Mouse (Mus musculus): ENCODE measurements around the gene Fam155a. TPM values are rescaled to one million over a fixed set of nuclear protein-coding genes. Genes with fewer than 3 reads are reported as not detected.

Gene Fam155a
- polyA plus RNA-seq, 1 experiment from 2014 or later: 8.3 TPM

DNA sequence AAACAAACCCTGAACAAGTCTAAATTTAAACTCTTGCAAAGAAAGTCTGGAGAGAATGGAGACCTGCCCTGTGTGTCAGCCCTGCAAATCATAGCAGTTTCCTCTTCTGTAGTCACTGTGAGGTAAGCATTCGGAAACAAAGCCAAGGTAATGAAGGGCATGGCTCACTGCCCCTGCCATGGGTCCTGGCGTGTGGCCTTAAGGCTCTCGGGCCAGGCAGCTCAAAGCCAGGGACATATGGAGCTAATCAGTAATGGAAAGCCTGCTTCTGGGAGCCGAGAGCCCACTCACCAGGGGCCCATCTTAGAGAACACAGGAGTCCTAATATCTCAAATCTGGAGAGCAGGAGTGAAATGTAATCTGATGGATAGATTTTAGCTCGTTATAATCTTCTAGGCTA, 525.0 kb downstream of the Fam155a start:
- Histone ChIP-seq H3K27me3 (no peaks in the 10 kb centered on the region), H3K9ac (replicated peaks) (no peak overlapping the region), H3K36me3 (no peaks in the 10 kb centered on the region), H3K4me2 (replicated peaks) (no peak overlapping the region), H3K4me1 (peaks cover 20% of the 10 kb centered on the region; the same call in 1 of the 2 replicates), H3K9me3 (no peaks in the 10 kb centered on the region), H3K27ac (replicated peaks) (no peak overlapping the region), H3K4me3 (no peak overlapping the region)
- no peak for ATAC-seq (ENCODE audit: low FRiP score, low read depth)
- 54% methylated on average over 5 of the region's 5 CpGs for WGBS

DNA sequence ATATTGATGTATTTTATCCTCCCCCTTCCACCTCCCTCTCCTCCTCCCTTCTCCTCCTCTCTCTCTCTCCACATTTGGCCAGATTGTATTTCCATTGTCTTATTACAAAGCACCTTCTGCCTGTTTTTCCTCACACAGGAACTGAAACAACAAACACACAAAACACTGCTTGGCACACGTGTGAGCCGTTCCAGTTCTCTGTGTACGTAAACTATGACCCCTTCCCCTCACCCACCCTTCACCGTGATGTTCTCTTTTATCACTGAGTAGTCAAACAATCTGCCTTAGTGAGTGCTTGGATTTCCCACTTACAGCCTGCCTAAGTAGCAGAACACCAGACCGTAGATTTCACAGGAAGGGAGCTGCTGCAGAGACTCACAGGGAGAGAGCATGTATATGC, 530.0 kb downstream of the Fam155a start:
- no peaks in the 10 kb centered on the region for H3K36me3 ChIP-seq
- H3K9ac ChIP-seq (replicated peaks): 0 out of 2 replicates have a peak overlapping the region, but pooled peaks have one; percentile 20
- no peak for ATAC-seq (ENCODE audit: low FRiP score, low read depth)
- H3K4me3 ChIP-seq: no peak overlapping the region
- no peak overlapping the region for H3K4me2 ChIP-seq (replicated peaks)
- no peaks in the 10 kb centered on the region for H3K9me3 ChIP-seq
- no peaks in the 10 kb centered on the region for H3K27me3 ChIP-seq
- H3K4me1 ChIP-seq: peaks cover 22% of the 10 kb centered on the region; the same call in 1 of the 2 replicates
- 40% methylated on average over 5 of the region's 5 CpGs for WGBS
- H3K27ac ChIP-seq (replicated peaks): 0 out of 2 replicates have a peak overlapping the region, but pooled peaks have one; percentile 49

DNA sequence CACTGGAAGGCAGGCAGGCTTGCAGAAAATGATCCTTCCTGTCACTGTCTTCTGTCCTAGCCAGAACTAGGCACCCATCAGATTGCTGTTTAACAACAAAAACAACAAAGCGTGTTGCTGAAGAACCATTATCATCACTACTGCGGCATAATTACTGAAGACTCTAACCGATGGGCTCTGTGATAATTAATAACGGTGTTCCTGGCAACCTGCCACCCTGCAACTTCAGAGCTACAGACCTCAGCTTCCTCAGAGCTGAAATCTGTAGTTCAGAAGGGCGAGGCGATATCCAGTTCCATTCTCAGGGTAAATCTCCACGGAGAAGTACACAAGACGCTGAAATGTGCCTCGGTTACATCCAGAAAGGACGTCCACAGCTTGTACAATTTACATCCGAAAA, 531.2 kb downstream of the Fam155a start:
- Histone ChIP-seq H3K9me3 (no peaks in the 10 kb centered on the region), H3K36me3 (no peaks in the 10 kb centered on the region), H3K27me3 (no peaks in the 10 kb centered on the region), H3K4me2 (replicated peaks) (no peak overlapping the region), H3K4me1 (peaks cover 22% of the 10 kb centered on the region; the same call in 1 of the 2 replicates), H3K4me3 (no peak overlapping the region), H3K9ac (replicated peaks) (no peak overlapping the region), H3K27ac (replicated peaks) (no peak overlapping the region)
- 74% methylated on average over 11 of the region's 11 CpGs for WGBS
- no peak for ATAC-seq (ENCODE audit: low FRiP score, low read depth)

DNA sequence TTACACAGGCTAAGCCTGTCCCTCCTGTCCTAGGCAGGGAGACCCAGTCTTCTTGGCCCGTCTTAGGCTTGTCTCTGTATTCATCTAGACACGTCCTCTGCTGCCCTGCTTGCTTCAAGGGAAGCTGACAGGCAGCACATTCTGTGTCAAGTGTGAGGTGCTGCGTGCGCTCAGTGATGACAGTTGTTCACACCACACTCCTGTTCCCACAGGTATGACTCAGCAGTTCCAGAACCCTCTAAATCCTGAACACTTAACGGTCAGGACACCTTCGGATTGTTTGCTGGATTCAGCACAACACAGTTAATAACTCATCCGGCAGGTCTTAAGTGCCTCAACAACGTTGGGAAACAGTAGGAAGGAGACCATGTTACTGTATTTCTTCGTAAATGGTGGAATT, 532.0 kb downstream of the Fam155a start:
- no peak overlapping the region for H3K4me3 ChIP-seq

DNA sequence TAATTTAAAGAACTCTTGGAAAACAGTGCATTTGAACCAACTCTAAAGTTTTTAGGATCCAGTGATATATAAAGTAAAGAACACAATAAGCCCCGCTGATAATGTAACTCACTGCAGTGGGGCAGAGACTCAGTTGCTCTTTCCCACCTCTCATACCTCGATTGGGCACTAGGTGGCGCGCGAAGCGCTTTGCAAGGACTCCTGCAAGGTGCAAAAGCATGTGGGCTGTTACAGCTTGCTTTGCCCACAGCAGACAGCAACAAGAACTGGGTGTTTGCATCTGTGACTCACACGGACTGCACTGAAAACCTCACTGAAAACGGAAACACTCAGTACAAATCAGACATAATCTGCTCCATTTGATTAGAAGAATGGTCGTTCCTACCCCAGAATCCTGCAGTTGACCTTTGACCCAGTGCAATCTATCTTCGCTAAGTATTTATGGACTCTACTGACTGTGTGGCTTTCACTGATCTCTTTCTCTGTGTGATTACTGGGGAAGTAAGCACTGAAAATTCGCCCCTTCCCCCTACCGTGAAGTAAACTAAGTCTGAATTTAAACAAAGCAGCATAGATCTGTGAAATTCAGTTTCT, 537.5 kb downstream of the Fam155a start:
- no peak overlapping the region for H3K9ac ChIP-seq (replicated peaks)
- no peaks in the 10 kb centered on the region for H3K36me3 ChIP-seq
- H3K9me3 ChIP-seq: no peaks in the 10 kb centered on the region
- ATAC-seq (ENCODE audit: low FRiP score, low read depth): peak; percentile 87
- WGBS: 7% methylated on average over 12 of the region's 12 CpGs
- H3K4me1 ChIP-seq: peaks cover 4% of the 10 kb centered on the region; the same call in 1 of the 2 replicates
- H3K4me2 ChIP-seq (replicated peaks): 0 out of 2 replicates have a peak overlapping the region, but pooled peaks have one; percentile 15
- no peaks in the 10 kb centered on the region for H3K27me3 ChIP-seq
- no peak overlapping the region for H3K4me3 ChIP-seq
- no peak overlapping the region for H3K27ac ChIP-seq (replicated peaks)

More for the DNA sequence above, 532.0 kb downstream of the Fam155a start:
- Histone ChIP-seq H3K27me3 (no peaks in the 10 kb centered on the region), H3K4me2 (replicated peaks) (no peak overlapping the region), H3K9me3 (no peaks in the 10 kb centered on the region), H3K36me3 (no peaks in the 10 kb centered on the region), H3K27ac (replicated peaks) (no peak overlapping the region), H3K9ac (replicated peaks) (no peak overlapping the region), H3K4me1 (peaks cover 19% of the 10 kb centered on the region; the same call in 1 of the 2 replicates)
- ATAC-seq (ENCODE audit: low FRiP score, low read depth): no peak
- 84% methylated on average over 9 of the region's 9 CpGs for WGBS

DNA sequence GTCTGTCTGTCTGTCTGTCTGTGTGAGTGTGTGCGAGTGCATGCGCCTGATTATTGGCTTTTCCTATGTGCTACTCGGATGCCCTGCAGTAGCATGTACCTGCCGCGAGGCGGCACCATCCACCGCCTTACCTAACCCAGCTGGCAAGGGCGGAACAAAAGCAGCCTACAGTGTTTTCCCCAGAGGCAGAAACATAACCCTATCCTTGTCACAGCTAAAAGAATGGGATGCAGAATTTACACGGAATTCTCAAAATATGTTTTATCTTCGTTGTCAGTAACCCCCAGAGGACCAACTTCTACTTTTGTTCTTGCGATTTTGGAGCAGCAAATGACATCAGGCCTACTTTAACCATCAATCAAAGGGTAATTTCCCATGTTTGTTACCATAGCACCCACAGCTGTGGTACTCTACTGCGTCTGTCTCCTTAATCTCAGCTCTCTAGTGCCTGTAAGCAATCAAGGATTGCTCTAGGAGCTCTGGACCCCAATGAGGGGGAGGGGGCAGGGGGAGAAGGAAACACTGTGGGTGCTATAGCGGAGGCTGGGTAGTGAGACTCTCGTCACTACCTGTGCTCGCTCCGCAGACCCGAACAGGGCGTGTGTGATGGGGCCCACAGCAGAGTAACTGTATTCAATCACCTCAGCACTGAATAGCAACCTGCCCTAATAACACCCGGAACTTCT, 543.0 kb downstream of the Fam155a start:
- H3K4me2 ChIP-seq (replicated peaks): no peak overlapping the region
- H3K4me3 ChIP-seq: no peak overlapping the region
- H3K9ac ChIP-seq (replicated peaks): no peak overlapping the region
- no peaks in the 10 kb centered on the region for H3K36me3 ChIP-seq
- ATAC-seq (ENCODE audit: low FRiP score, low read depth): peak; percentile 87
- peaks cover 6% of the 10 kb centered on the region for H3K4me1 ChIP-seq
- WGBS: 36% methylated on average over 19 of the region's 19 CpGs
- peak overlapping the region; percentile 56 for H3K27ac ChIP-seq (replicated peaks)
- H3K9me3 ChIP-seq: no peaks in the 10 kb centered on the region
- no peaks in the 10 kb centered on the region for H3K27me3 ChIP-seq

DNA sequence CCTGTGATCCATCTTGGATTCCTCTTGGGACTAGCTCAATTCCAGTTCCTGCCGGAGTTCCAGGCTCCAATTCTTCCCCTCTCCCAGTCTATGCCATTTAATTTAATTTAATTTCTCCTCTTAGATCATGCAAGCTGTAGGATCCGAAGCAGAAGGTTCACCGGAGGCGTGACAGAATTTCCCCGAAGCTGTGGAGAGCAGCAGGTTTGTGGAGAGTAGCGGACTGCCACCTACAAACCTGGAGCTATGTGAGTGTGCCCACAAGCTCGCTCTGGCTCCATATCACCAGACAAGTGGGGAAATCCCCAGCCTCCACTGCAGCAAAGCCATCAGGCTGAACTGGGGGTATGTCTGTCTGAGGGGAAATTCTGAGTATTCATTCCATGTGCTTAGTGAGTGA, 544.2 kb downstream of the Fam155a start:
- H3K9ac ChIP-seq (replicated peaks): no peak overlapping the region
- ATAC-seq (ENCODE audit: low FRiP score, low read depth): no peak
- H3K4me2 ChIP-seq (replicated peaks): no peak overlapping the region
- H3K4me1 ChIP-seq: peaks cover 6% of the 10 kb centered on the region
- no peak overlapping the region for H3K4me3 ChIP-seq
- 87% methylated on average over 7 of the region's 7 CpGs for WGBS
- H3K27ac ChIP-seq (replicated peaks): no peak overlapping the region
- H3K9me3 ChIP-seq: no peaks in the 10 kb centered on the region
- no peaks in the 10 kb centered on the region for H3K36me3 ChIP-seq
- H3K27me3 ChIP-seq: no peaks in the 10 kb centered on the region

DNA sequence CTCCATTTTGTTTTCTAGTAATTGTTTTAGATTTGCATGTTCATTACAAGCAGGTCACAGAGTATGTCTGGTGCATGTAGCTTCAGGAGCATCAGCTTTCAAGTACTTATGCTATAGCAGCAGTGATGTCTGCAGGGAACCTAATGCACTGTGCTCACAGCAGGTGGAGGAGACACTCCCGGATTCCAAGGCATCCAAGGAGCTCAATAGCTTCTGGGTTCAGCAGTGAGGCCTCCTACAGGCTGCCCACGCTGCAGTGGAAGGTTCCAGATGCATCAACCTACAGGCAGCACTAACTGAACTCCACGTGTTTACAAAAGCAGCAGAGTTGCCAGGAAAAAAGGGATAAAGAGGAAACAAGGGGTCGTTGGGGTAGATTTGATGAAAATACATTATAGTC, 559.2 kb downstream of the Fam155a start:
- ATAC-seq (ENCODE audit: low FRiP score, low read depth): no peak
- H3K27ac ChIP-seq (replicated peaks): no peak overlapping the region
- H3K4me1 ChIP-seq: no peaks in the 10 kb centered on the region
- no peak overlapping the region for H3K4me2 ChIP-seq (replicated peaks)
- no peaks in the 10 kb centered on the region for H3K9me3 ChIP-seq
- no peaks in the 10 kb centered on the region for H3K36me3 ChIP-seq
- WGBS: 69% methylated on average over 4 of the region's 4 CpGs
- no peak overlapping the region for H3K4me3 ChIP-seq
- peaks cover 3% of the 10 kb centered on the region; the same call in 1 of the 2 replicates for H3K27me3 ChIP-seq
- no peak overlapping the region for H3K9ac ChIP-seq (replicated peaks)

DNA sequence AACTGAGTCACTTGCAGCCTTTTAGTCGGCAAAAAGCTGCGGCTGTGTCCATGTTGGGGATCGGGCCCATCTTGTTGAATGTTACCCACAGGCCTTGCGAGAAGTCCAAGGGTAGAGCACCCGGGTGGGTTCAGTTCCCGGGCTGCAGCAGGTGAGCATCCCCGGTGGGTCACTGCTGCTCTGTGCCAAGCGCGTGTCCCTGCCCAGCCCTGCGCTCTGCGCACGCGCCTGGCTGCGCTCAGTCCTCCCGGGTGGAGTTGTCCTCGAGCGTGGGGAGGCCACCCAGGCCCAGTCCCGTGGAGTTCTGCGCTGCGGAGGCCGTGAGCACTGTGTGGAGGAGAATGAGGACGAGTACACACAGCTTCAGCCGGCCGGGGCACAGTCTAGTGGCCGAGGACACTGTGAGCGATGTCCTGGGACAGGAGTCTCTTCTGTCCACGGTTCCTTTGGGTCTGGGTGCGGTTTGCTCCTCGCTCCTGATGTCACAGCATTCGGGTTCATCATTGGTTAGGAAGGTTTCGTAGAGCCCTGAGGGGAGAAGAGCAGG, 563.4 kb downstream of the Fam155a start:
- Histone ChIP-seq H3K4me3 (no peak overlapping the region), H3K36me3 (no peaks in the 10 kb centered on the region), H3K9me3 (no peaks in the 10 kb centered on the region), H3K27ac (replicated peaks) (no peak overlapping the region), H3K9ac (replicated peaks) (no peak overlapping the region), H3K4me2 (replicated peaks) (no peak overlapping the region), H3K4me1 (peaks cover 13% of the 10 kb centered on the region; the same call in 1 of the 2 replicates), H3K27me3 (peaks cover 3% of the 10 kb centered on the region; the same call in 1 of the 2 replicates)
- ATAC-seq (ENCODE audit: low FRiP score, low read depth): no peak
- WGBS: 95% methylated on average over 31 of the region's 31 CpGs

DNA sequence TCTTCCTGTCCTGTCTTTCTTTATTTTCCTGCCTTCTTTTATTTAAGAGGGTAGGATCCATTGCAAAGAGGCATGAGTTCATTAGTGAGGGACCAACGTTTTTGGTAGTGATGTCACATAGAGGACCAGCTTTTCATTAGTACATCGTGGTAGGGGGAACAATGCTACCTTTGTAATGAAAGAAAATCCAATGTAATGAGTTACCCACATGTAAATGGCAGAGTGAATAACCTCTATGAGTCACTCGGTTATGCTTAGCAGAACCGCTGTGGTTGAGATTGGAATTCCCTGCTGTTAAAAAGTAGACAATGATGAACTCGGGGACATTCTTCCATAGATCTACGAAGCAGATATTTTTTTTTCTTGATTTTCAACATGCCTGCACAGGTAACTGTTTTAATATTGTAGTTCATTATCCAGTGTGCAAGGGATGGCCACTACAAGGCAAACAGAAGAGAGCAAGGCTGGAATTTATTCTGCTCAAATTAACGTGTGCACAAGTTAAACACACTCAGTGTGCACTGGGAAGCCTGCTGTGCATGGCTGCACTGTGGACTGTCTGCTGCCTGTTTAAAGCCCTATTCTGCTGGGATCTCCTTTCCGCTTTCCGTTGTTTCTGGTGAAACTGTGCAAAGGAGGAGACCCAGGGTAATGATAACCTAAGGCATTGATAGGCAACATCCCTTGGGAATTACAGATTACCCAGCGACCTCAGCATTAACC, 566.5 kb downstream of the Fam155a start:
- no peak for ATAC-seq (ENCODE audit: low FRiP score, low read depth)
- Histone ChIP-seq H3K4me1 (peaks cover 13% of the 10 kb centered on the region; the same call in 1 of the 2 replicates), H3K36me3 (no peaks in the 10 kb centered on the region), H3K9me3 (no peaks in the 10 kb centered on the region), H3K4me3 (no peak overlapping the region), H3K27ac (replicated peaks) (no peak overlapping the region), H3K4me2 (replicated peaks) (no peak overlapping the region), H3K27me3 (peaks cover 3% of the 10 kb centered on the region; the same call in 1 of the 2 replicates), H3K9ac (replicated peaks) (no peak overlapping the region)
- WGBS: 54% methylated on average over 10 of the region's 10 CpGs

DNA sequence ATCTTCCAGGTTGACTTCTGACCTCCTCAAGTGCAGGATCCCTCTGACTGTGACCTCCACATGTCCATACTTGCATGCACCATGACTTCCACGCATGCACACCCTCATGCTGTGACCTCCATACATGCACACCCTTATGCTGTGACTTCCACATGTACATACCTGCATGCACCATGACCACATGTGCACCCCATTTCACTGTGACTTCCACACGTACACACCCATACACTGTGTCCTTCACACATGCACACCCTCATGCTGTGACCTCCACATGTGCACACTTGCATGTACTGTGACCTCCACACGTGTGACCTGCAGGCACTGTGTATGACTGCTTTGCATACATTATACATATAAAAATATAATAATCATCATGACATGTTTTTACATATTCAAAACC, 570.9 kb downstream of the Fam155a start:
- Histone ChIP-seq H3K9me3 (no peaks in the 10 kb centered on the region), H3K9ac (replicated peaks) (no peak overlapping the region), H3K4me2 (replicated peaks) (no peak overlapping the region), H3K27me3 (no peaks in the 10 kb centered on the region), H3K4me1 (peaks cover 7% of the 10 kb centered on the region; the same call in 1 of the 2 replicates), H3K4me3 (no peak overlapping the region), H3K36me3 (no peaks in the 10 kb centered on the region), H3K27ac (replicated peaks) (no peak overlapping the region)
- WGBS: 84% methylated on average over 3 of the region's 3 CpGs
- peak; percentile 71 for ATAC-seq (ENCODE audit: low FRiP score, low read depth)

DNA sequence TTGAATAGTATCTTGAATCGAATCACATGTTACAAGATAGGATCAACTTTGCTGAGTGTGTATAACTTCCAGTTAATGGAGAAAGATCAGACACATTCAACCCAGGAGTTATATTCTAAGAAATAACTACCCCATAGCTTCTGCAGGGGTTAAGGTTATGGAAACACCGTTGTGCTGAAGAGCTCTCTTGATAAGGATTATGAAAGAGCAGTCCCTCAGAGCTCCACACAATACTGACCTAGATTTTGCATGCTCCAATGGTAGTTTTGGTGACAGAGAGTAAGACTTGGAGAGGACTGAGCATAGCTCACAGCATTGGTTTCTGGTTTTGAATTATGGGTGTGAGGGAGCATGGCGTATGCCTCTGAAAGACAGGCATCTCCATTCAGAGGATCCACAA, 579.3 kb downstream of the Fam155a start:
- Histone ChIP-seq H3K9me3 (no peaks in the 10 kb centered on the region), H3K36me3 (no peaks in the 10 kb centered on the region), H3K27ac (replicated peaks) (no peak overlapping the region), H3K4me1 (no peaks in the 10 kb centered on the region), H3K4me3 (no peak overlapping the region), H3K9ac (replicated peaks) (no peak overlapping the region), H3K4me2 (replicated peaks) (no peak overlapping the region), H3K27me3 (no peaks in the 10 kb centered on the region)
- ATAC-seq (ENCODE audit: low FRiP score, low read depth): no peak
- WGBS: 86% methylated on average over 3 of the region's 3 CpGs
